Mouse (Mus musculus) macrophage (primary cell): ENCODE measurements at regions not wholly inside any gene's neighbourhood (a gene's known extent, or its start where the extent isn't known, plus 50 kb on each side); places are given as distances from the start of the nearest gene placed in this dataset.

Experiments used
- H3K27ac ChIP-seq: fragments of 350-480 bp; formaldehyde crosslinking; 2 replicates; pipeline ENCODE4 v1.9.0; 2021
- H3K36me3 ChIP-seq: fragments of 350-480 bp; formaldehyde crosslinking; 2 replicates; pipeline ENCODE4 v1.9.0; 2021; ENCODE audit errors: inconsistent target
- H3K4me3 ChIP-seq: fragments of 350-480 bp; formaldehyde crosslinking; 2 replicates; pipeline ENCODE4 v1.9.0; 2021; ENCODE audit errors: inconsistent target
- H3K79me2 ChIP-seq: fragments of 350-480 bp; formaldehyde crosslinking; 2 replicates; pipeline ENCODE4 v1.9.0; 2021; ENCODE audit errors: inconsistent target
- WGBS: methylation state at CpG from one replicate; pipeline ENCODE4 v1.1.7; 2026; ENCODE audit warnings: inconsistent platforms; ENCODE audit not compliant: missing documents; 5-methylcytosine and 5-hydroxymethylcytosine counted together

DNA sequence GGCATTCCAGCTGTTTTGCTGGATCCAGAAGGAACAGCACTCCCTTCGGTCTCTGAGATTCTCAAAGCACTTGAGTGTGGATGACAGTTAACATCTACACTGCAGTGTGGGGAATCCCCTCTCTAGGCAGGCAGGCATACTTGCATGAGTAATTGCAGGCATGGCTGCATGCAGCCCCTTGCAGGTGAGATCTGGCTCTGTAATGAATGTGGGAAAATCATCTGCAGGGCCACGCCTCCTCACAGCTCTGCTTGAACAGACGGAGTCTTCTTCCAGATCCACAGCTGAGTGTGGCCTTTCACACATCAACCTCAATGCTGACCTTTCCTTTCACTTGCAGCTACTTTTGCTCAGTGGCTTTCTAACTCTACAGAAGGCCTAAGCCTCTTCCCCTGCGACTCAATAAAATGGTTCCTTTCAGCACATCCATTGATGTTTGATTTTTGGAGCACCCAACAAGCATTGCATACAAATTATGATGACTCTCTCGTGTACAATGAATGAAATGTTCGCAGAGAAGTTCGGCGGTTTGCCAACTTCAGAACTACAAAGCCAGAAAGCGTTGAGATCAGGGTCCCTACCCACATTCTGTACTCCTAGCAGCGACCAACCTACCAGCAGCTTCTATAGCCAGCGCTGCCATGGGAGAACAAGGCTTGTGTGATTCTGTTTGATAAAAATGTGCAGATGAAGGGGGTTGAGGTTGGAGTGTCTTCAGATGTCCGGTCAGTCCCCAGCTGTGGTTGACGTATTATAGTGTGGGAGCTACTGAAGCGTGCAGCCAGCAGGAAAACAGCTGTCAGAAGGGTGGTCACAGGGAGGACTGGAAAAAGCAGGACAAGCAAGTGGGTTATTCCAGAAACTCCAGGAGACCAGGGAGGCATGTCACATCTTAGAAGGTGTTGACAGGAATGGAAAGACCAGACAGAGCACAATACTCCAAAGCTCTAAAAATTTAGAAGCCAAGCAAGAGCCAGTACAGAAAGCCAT, 211.1 kb downstream of the Gm5447 start:
- no peaks in the 10 kb centered on the region for H3K79me2 ChIP-seq
- 89% methylated on average over 13 of the region's 14 CpGs for WGBS
- H3K27ac ChIP-seq = no peak overlapping the region
- no peak overlapping the region for H3K4me3 ChIP-seq
- no peaks in the 10 kb centered on the region for H3K36me3 ChIP-seq

DNA sequence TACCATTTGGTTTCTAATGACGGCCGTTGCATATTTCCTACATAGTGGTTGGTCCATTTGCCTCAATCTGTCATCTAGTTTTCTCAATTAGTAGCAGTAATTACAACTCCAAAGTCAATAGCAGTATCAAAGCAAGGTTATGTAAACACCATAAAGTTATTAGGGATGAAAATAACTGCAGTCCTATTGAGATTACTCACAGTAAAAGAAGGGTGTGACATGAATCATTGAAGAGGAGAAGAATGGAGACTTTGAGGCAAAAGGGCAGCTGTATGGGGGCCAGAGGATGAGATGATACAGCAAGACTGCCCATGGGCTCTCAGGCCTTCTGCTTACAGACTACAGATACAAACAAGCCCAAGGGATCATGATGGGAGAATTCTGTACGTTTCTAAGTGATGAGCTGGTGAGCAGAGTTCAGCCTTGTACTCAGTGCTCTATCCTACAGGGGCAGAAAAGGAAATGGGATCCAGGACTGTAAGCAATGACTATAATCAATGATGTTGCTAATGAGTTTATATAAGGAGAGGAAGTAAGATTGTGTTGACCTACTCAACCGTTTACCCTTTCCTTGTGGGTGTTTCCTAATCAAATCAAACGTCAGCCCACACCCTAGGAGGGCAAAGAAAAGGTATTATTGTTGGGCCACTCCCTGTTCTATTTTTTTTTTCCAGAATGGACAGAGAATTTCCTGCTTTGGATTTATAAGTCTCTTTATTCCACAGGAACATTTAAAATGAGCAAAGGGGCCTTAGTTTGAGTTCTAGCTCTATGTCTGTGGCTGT, 213.0 kb downstream of the Gm5447 start:
- Histone ChIP-seq H3K4me3 (no peak overlapping the region), H3K27ac (no peak overlapping the region), H3K79me2 (no peaks in the 10 kb centered on the region), H3K36me3 (no peaks in the 10 kb centered on the region)
- 76% methylated on average over 5 of the region's 5 CpGs for WGBS

DNA sequence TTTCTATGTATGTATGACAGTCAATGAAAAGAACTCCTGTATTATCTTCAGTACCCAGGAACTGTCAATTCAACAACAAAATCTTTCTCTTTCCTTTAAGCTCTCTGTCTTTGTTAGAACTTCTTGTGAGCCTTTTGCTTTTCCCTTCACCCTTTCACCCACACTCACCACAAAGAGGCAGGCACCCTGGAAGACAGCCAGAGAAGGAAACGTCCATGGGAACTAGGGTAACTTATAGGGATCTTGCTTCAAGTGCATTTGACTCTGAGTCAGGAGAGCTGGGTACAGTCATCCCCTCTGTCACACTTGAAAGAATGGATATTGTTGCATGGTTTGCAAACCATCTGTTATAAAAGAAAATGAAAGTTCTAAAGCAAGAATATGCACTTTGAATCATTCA, 215.1 kb downstream of the Gm5447 start:
- no peaks in the 10 kb centered on the region for H3K79me2 ChIP-seq
- no peak overlapping the region for H3K4me3 ChIP-seq
- H3K27ac ChIP-seq = no peak overlapping the region
- no peaks in the 10 kb centered on the region for H3K36me3 ChIP-seq
- WGBS = 0% methylated on average over 1 of the region's 1 CpGs

DNA sequence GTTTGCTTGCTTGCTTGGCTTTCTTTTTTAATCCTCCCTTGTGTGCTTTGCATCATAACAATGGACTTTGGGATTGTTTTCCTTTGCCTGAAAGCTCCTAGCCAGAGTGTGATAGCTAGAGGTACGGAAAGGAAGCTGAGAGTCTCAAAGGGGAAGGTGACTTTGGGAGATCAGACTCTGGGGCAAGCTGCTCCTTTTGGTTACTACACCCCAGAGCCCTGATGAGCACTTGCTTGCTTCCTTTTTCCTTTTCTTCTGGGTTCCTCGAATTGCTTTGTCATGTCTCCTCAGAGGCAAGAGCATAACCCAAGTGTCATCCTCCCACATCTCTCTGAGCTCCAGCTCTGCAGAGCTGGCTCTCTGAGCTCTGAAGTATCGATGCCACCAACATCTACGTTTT, 216.0 kb downstream of the Gm5447 start:
- H3K79me2 ChIP-seq = no peaks in the 10 kb centered on the region
- WGBS = 57% methylated on average over 4 of the region's 4 CpGs
- no peak overlapping the region for H3K27ac ChIP-seq
- H3K36me3 ChIP-seq = no peaks in the 10 kb centered on the region
- H3K4me3 ChIP-seq = no peak overlapping the region

DNA sequence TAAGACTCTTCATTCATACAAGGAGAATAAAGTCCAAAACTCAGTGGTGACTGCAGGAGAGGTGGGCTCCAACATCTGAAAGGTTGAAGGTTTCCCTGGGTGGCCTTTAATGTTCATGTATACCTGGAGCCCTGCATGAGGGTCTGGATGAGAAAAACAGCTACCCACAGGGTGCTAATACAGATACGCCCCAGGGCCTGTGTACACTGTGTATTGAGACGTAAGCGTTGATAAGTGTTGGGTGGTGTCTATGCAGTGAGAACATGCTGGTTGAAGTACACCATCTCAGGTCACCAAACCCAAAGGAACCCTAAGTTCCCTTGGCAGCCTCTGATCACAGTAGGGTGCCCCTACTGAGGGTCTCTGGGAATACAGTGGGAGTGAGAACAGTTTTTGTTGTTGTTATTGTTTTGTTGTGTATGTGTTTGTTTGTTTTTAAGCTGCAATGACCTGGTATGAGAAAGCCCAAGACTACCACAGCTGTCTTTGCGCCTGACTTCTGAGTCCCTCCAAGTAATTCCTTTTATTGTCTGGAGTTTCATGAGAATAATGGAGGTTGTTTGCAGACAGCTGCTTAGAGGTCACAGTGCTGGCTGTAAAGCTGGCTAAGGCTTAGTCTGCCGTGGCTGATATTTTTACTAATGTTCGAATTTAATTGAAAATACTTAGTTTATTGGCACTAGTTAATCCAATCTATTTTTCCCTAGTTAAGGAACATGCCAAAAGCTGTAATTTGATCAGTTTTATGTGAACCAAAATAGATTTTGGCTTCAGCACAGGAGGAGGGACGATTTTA, 217.5 kb downstream of the Gm5447 start:
- H3K27ac ChIP-seq = no peak overlapping the region
- H3K79me2 ChIP-seq = no peaks in the 10 kb centered on the region
- WGBS = 95% methylated on average over 7 of the region's 7 CpGs
- no peaks in the 10 kb centered on the region for H3K36me3 ChIP-seq
- H3K4me3 ChIP-seq = no peak overlapping the region

DNA sequence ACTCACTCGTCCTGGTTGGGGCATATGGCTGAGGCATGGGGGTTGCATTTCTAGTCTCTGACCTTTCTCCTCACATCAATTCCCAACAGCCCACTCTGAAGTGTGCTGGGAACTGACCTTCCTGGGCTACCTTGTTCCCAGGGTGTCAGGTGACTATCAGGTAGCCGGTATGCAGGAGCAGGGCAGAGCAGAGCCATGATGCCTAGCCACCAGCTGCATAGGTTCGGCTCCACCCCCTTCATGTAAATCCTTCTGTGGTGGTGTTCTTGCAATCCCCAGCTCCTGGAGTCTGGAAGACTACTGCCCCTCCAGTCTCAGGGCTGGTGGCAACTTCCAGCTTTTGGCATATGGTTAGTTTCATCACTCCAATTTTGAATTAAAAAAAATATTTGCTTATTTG, 221.0 kb downstream of the Gm5447 start:
- Histone ChIP-seq H3K79me2 (no peaks in the 10 kb centered on the region), H3K36me3 (no peaks in the 10 kb centered on the region), H3K4me3 (no peak overlapping the region), H3K27ac (no peak overlapping the region)
- WGBS = 74% methylated on average over 3 of the region's 3 CpGs

DNA sequence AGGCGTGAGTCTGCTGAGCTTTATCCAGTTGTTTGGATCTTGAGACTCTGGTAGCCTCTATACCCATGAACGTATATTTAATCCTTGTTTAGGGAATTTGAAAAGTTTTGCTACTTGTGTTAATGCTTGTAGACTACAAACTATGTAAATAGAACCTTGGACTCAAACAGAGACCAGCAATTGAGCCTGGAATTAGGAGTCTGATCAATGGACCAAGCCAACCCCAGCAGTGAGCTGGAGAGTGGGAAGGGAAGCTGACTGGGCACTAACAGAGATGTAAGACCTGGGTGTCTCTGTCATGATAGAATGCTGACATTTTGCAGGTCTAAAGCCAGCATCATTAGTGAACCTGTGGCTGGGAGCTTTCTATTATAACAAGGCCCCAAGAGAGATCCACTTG, 222.5 kb downstream of the Gm5447 start:
- Histone ChIP-seq H3K79me2 (no peaks in the 10 kb centered on the region), H3K36me3 (no peaks in the 10 kb centered on the region), H3K27ac (no peak overlapping the region), H3K4me3 (no peak overlapping the region)
- WGBS = 87% methylated on average over 2 of the region's 2 CpGs

DNA sequence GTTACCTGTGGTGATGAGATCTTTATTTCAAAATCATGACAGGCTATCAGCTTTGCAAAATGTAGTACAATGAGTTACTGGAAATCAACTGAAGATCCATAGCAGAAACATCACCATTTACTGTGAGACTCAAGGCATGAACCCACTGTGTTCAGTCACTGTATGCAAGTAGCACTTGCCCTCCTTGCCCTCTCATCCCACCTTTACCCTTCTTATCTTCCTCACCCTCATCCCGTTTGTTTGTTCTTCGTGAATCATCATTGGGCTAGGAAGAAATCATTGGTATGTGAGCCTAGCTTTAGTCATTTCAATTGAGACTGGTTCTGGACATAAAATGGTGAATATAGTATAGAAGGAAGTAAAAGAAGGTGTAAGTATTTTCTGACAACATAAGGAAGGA, 223.6 kb downstream of the Gm5447 start:
- no peak overlapping the region for H3K4me3 ChIP-seq
- H3K36me3 ChIP-seq = no peaks in the 10 kb centered on the region
- 92% methylated on average over 2 of the region's 2 CpGs for WGBS
- H3K27ac ChIP-seq = no peak overlapping the region
- H3K79me2 ChIP-seq = no peaks in the 10 kb centered on the region

DNA sequence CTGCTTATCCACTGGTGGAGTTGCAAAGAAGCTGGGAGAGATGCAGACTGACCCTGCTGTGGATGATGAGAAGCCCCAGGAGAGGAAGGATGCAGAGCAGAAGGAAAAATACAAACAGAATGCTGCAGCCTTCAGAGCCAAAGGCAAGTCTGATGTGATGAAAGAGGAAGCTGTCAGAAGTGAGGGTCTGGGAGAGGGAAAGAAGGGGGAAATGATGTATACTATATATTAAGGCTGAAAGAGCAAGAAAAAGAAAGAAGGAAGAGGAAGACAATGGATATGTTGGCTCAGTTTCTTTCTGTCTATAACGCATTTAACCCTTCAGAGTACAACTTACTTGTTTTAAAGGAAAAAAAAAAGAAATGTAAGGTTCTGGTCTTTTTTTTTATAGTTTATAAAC, 225.4 kb downstream of the Gm5447 start:
- Histone ChIP-seq H3K4me3 (no peak overlapping the region), H3K27ac (no peak overlapping the region), H3K79me2 (no peaks in the 10 kb centered on the region), H3K36me3 (no peaks in the 10 kb centered on the region)
- WGBS = 78% methylated on average over 1 of the region's 1 CpGs

DNA sequence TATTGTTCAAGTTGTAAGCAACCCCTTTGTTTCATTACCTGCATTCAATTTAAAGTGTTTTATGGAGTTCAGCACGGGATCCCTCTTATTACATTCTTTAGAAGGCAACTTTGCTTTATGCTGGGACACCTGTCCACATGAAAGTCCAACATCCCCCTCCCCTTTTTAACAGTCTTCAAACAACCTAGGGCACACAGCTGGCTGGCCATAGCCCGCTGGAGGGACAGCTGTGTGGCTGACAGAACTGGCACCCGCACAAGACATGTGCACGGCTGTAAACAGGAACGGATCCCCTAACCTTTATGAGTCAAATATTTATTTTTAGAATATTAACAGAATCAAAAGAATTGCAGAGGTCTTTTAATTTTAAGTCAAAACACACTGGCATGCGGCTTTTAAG, 230.1 kb downstream of the Gm5447 start:
- Histone ChIP-seq H3K36me3 (no peaks in the 10 kb centered on the region), H3K27ac (no peak overlapping the region), H3K79me2 (no peaks in the 10 kb centered on the region), H3K4me3 (no peak overlapping the region)
- WGBS = 73% methylated on average over 6 of the region's 6 CpGs

DNA sequence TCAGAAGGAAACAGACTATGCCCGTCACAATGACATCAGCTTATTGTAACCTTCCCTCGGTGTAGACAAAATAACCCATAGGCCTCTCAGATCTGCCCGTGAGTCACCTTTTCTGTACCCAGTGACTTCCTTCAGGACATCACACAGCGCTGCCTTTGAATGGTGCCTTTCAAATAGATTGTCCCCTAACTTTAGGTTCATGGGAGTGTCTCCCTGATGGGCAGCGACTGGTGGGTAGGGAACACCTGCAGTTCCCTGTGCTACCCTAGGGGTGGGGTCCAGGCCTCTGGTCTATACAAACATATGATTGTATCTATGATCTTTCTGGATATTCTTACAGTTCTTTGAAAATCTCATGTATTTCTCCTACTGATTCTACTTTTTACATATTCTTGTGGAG, 232.4 kb downstream of the Gm5447 start:
- no peaks in the 10 kb centered on the region for H3K79me2 ChIP-seq
- no peaks in the 10 kb centered on the region for H3K36me3 ChIP-seq
- 71% methylated on average over 5 of the region's 5 CpGs for WGBS
- no peak overlapping the region for H3K4me3 ChIP-seq
- H3K27ac ChIP-seq = no peak overlapping the region

DNA sequence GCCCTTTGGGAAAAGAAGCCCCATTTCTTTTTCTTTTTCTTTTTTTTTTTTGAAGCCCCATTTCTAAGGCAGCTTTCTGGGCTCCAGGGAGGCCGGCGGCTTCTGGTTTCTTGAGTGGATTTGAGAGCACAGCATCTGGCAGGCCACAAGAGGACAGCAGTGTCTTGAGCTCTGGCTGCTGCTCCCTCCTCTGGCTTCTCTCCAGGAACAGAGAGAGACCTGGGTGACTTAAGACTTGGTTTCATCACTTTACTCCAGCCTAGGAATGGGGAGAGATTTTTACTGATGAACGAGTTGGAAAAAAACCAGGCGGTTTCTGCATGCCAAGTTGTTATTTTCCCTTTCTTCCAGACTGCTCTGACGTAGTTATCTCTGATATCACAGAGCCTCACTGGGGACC, 233.7 kb downstream of the Gm5447 start:
- 71% methylated on average over 5 of the region's 5 CpGs for WGBS
- Histone ChIP-seq H3K36me3 (no peaks in the 10 kb centered on the region), H3K27ac (no peak overlapping the region)

DNA sequence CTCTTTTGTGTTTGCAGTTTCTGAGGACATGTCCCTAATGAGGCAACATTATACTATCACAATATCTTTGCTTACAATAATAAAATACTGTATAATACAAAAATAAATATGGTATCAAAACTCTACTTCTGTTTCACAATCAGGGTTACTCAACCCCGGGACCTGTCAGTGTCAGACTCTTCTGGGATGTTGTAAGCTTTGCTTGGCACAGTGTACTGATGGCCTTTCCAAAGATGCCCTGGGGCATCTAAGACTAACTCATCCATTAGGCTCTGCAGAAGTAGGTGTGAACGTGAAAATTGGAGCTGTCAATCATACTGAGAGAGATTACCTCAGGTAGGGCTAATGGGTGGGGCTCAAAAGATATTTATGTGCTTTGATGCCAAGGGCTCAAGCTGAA, 249.0 kb downstream of the Gm5447 start:
- no peaks in the 10 kb centered on the region for H3K36me3 ChIP-seq
- no peak overlapping the region for H3K27ac ChIP-seq
- no peak overlapping the region for H3K4me3 ChIP-seq
- 80% methylated on average over 2 of the region's 2 CpGs for WGBS
- H3K79me2 ChIP-seq = no peaks in the 10 kb centered on the region

More for the DNA sequence above, 233.7 kb downstream of the Gm5447 start:
- Histone ChIP-seq H3K4me3 (no peak overlapping the region), H3K79me2 (no peaks in the 10 kb centered on the region)

DNA sequence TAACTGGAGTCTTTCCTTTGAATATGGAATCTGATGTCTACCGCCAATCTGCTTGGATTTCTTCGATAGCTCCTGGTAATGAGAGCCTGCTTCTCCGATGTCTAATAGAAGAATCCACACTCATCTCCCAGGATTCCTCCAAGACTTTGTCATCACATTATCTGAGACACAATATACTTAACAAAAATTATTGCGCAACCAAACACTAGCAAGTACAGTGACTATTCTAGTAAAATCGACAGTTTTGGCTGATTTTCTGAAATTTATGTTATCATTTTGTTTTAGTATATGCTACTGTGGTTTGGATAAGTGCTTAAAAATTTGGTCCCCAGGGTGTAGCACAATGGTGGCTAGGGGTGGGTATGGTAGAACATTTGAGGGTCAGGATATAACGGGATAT, 266.5 kb downstream of the Gm5447 start:
- WGBS = 93% methylated on average over 6 of the region's 6 CpGs
- H3K79me2 ChIP-seq = no peaks in the 10 kb centered on the region
- no peaks in the 10 kb centered on the region for H3K36me3 ChIP-seq

More for the DNA sequence above, 266.5 kb downstream of the Gm5447 start:
- no peak overlapping the region for H3K27ac ChIP-seq
- no peak overlapping the region for H3K4me3 ChIP-seq
